Mouse (Mus musculus) B cell, adult (primary cell): ENCODE measurements around the gene Nos2. TPM values are rescaled to one million over a fixed set of nuclear protein-coding genes. Genes with fewer than 3 reads are reported as not detected.

ENCODE experiments used
- total RNA-seq: library from RNA; stranded (reverse); gene quantifications from 4 replicates; pipeline ENCODE4 v1.2.4, GENCODE M21; 2023; ENCODE audit not compliant: inconsistent age

The Nos2 gene
- not detected in 4 replicates for total RNA-seq

GRCm38 (mm10) chr11:78920411-78920939 lies at the start of gene Nos2:
TSS of gene Nos2 (plus strand) at chr11:78920787.

GRCm38 (mm10) chr11:78984483-78985177 lies 64.0 kb downstream of the Nos2 start, which contains the start of gene Lgals9:
TSS of gene Lgals9 (minus strand) at chr11:78984946.

Other genes with a start within 250 kb of the Nos2 start
- gene Nlk, start 223.4 kb upstream of the Nos2 start, total RNA-seq = 21.5 to 23.5 TPM (median 22.7 TPM) in 4 replicates
- gene Ccnq, start 169.1 kb upstream of the Nos2 start, total RNA-seq = 10.6 to 15.6 TPM (median 13.4 TPM) in 4 replicates
- 3.3 to 9.0 TPM (median 6.2 TPM) in 4 replicates for gene Lyrm9, start 94.2 kb upstream of the Nos2 start, total RNA-seq
- gene Lgals9, start 64.2 kb downstream of the Nos2 start, total RNA-seq = 131 to 146 TPM (median 141 TPM) in 4 replicates
- 12.3 to 15.4 TPM (median 13.5 TPM) in 4 replicates for gene Ksr1, start 225.6 kb downstream of the Nos2 start, total RNA-seq